Mouse (Mus musculus): ENCODE data around the gene Phpt1. TPM values are rescaled to one million over a fixed set of nuclear protein-coding genes. Genes with fewer than 3 reads are reported as not detected.
A peak's percentile ranks its signal among the peaks of the same experiment; 100 is the strongest.

The Phpt1 gene
- polyA plus RNA-seq, 1 experiment from 2014 or later: 167 TPM

DNA sequence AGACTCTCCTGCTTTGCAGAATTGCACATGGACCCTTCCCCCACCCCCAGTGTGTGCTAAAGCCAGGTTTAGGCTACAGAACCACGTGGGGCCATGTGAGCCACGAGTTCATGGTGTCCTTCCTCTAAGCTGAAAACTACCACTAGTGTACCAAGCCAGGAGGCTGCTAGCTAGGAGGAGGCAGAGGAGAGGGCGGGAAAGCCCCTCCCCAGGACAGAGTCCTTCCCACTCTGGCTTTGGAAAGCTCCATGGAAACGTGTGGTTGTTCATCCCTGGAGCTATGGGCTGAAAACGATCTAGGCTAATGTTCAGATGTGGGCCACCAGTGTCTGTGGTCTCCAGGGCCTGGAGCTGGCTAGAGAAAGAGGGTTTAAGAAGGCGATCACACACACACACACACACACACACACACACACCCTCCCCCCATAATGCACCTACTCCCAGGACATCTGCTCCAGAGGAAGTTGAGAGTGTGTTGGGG, 5.6 kb upstream of the Phpt1 start:
- H3K27me3 ChIP-seq (ENCODE audit: control insufficient read depth, insufficient read depth, low read length): peaks cover 52% of the 10 kb centered on the region
- no peaks in the 10 kb centered on the region for H3K9me3 ChIP-seq (ENCODE audit: control insufficient read depth, low read length)
- H3K4me1 ChIP-seq (ENCODE audit: control insufficient read depth, insufficient read depth, low read length): peaks cover 33% of the 10 kb centered on the region
- 34% methylated on average over 6 of the region's 6 CpGs for WGBS
- ATAC-seq (ENCODE audit: low FRiP score, low TSS enrichment): no peak; the same call in 1 of the 2 replicates
- peaks cover 40% of the 10 kb centered on the region for H3K36me3 ChIP-seq (ENCODE audit: control insufficient read depth, insufficient read depth, low read length)
- H3K4me3 ChIP-seq (replicated peaks; ENCODE audit: low read depth, low read length): peak overlapping the region; percentile 51
- DNase-seq: no peak
- H3K27ac ChIP-seq (replicated peaks; ENCODE audit: low read depth, low read length): no peak overlapping the region
- peak overlapping the region; percentile 79 for H3K4me2 ChIP-seq (ENCODE audit: low read length)
- H3K9ac ChIP-seq (replicated peaks; ENCODE audit: low read length): peak overlapping the region; percentile 64; the same call in 1 of the 2 replicates

DNA sequence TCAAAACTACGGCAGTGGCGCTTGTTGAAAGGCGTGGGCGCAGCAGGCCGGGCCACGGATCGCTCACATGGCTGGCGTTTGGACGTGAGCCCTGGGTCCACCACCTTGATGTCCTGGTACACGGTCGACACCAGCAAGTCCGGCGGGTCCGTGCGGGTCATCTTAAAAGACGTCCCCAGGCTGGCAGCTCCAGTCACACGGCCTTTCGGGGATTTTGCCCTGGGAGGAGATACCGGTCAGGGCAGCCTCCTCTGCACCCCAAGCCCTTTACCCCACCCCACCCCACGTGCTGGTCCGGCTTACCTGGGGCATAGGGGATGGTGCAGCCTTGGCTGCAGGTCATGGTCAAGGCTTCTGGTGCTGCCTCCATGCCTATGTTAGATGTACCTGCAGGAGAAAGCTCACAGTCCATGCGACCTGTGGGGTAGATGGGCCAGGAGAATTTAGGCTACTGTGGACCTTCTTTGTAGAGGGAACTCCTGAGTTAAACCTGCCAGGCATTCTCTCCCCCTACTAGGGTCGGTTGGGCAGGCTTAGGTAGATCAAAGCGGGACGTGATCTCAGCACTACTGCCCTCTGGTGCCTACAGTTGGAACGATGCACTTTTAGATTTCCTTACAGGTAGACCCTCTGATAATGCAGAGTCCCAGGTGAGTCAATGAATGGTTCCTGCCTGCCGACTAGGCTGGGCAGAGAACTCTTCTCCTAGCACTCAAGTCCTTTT, 4.9 kb upstream of the Phpt1 start:
- 7% methylated on average over 27 of the region's 27 CpGs for WGBS
- Histone ChIP-seq H3K4me3 (replicated peaks; ENCODE audit: low read depth, low read length) (peak overlapping the region; percentile 8; the same call in 1 of the 2 replicates), H3K27ac (replicated peaks; ENCODE audit: low read depth, low read length) (no peak overlapping the region), H3K4me2 (ENCODE audit: low read length) (peak overlapping the region; percentile 19), H3K4me1 (ENCODE audit: control insufficient read depth, insufficient read depth, low read length) (peaks cover 38% of the 10 kb centered on the region), H3K9ac (replicated peaks; ENCODE audit: low read length) (no peak overlapping the region; the same call in 1 of the 2 replicates), H3K9me3 (ENCODE audit: control insufficient read depth, low read length) (no peaks in the 10 kb centered on the region), H3K36me3 (ENCODE audit: control insufficient read depth, insufficient read depth, low read length) (peaks cover 32% of the 10 kb centered on the region), H3K27me3 (ENCODE audit: control insufficient read depth, insufficient read depth, low read length) (peaks cover 52% of the 10 kb centered on the region)
- ATAC-seq (ENCODE audit: low FRiP score, low TSS enrichment): no peak
- peak; percentile 81 for DNase-seq

DNA sequence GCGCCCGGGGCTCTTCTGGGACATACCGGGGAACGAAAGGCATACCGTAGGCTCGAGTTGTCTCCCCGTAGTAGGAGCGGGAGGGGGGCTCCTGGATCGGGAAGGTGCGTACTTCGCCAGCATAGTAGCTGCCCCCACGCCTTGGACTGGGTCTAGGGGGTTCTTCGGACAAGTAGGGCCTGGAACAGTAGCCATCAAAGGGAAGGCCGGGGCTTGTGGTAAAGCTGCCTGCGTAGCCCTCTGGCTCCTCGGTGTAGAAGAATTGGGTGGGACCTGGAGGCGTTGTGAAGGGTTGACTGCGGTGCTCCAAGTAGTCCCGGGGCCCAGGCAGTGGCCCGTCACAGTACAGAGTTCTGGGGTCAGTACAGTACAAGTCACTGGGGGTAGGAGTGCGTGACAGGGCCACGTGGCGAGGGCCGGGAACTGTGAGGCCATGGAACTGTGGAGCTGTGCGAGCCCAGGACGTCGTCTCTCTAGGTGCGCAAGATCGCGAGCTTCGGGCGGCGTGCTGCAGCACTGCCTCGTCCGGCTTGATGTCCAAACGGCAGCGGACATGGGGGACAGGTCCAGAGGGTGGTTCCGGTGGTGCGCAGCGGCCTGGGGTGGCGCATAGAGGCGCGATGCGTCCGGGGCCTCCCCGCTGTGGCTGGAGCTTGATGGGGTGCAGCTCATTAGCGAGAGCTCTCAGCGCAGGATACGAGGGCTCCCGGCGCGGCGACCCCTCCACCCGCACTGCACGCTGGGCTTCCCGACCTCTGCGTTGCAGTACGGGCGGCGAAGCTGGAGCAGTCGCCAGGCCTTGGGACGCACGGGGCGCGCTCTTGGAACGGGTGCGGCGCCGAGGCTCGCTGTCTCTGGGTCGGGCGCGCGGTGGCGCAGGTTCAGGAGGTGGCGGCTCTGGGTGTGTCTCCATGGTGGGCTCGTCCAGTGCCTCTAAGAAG, 4.0 kb upstream of the Phpt1 start:
- Histone ChIP-seq H3K4me2 (ENCODE audit: low read length) (peak overlapping the region; percentile 21; the same call in 1 of the 2 replicates), H3K4me1 (ENCODE audit: control insufficient read depth, insufficient read depth, low read length) (peaks cover 39% of the 10 kb centered on the region), H3K4me3 (replicated peaks; ENCODE audit: low read depth, low read length) (peak overlapping the region; percentile 10; the same call in 1 of the 2 replicates), H3K36me3 (ENCODE audit: control insufficient read depth, insufficient read depth, low read length) (peaks cover 24% of the 10 kb centered on the region), H3K9me3 (ENCODE audit: control insufficient read depth, low read length) (no peaks in the 10 kb centered on the region), H3K9ac (replicated peaks; ENCODE audit: low read length) (peak overlapping the region; percentile 10; the same call in 1 of the 2 replicates), H3K27me3 (ENCODE audit: control insufficient read depth, insufficient read depth, low read length) (peaks cover 52% of the 10 kb centered on the region), H3K27ac (replicated peaks; ENCODE audit: low read depth, low read length) (no peak overlapping the region)
- no peak for DNase-seq
- 5% methylated on average over 77 of the region's 77 CpGs for WGBS
- ATAC-seq (ENCODE audit: low FRiP score, low TSS enrichment): no peak

DNA sequence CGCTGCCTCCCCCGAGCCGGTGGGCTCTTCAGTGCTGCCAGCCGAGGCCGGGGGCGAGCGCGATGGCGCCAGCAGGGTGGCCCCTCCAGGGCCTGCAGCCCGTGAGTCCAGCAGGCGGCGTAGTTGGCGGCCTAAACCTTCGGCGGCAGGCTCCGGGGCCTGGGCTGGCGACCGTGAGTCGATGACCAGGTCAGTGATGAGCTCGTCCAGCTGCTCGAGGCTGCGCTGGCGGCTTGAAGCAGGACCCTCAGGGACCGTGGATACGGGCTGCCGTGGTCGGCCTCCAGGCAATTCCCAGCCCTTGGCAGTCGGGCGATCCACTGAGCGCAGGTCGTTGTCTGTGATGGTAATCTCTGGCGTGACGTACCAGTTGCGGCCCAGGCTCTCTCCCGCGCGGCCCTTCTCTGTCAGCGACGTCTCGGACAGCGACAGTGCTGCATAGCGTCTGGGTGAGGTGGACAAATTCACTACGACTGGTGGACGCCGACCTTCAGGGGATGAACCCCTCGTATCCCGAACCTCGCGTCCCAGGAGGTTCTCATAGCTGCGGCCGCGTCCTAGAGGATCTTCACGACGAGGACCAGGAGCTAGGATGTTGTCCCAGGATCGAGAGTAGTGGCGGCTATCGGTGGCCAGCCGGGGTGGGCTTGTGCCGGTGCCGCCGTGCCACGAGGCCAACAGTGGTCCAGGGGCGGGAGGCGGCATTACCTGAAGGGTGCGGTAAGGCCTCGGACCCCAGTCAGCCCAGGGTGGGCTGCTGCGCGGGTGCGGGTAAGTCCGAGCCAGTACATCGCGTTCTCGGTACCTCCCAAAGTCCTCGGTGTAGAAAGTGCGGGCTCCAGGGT, 3.1 kb upstream of the Phpt1 start:
- ATAC-seq (ENCODE audit: low FRiP score, low TSS enrichment) (no peak), DNase-seq (no peak)
- Histone ChIP-seq H3K27ac (replicated peaks; ENCODE audit: low read depth, low read length) (no peak overlapping the region), H3K36me3 (ENCODE audit: control insufficient read depth, insufficient read depth, low read length) (peaks cover 15% of the 10 kb centered on the region), H3K4me2 (ENCODE audit: low read length) (peak overlapping the region; percentile 33), H3K4me1 (ENCODE audit: control insufficient read depth, insufficient read depth, low read length) (peaks cover 48% of the 10 kb centered on the region), H3K27me3 (ENCODE audit: control insufficient read depth, insufficient read depth, low read length) (peaks cover 52% of the 10 kb centered on the region), H3K9me3 (ENCODE audit: control insufficient read depth, low read length) (no peaks in the 10 kb centered on the region), H3K9ac (replicated peaks; ENCODE audit: low read length) (no peak overlapping the region), H3K4me3 (replicated peaks; ENCODE audit: low read depth, low read length) (peak overlapping the region; percentile 26)
- 5% methylated on average over 75 of the region's 75 CpGs for WGBS

DNA sequence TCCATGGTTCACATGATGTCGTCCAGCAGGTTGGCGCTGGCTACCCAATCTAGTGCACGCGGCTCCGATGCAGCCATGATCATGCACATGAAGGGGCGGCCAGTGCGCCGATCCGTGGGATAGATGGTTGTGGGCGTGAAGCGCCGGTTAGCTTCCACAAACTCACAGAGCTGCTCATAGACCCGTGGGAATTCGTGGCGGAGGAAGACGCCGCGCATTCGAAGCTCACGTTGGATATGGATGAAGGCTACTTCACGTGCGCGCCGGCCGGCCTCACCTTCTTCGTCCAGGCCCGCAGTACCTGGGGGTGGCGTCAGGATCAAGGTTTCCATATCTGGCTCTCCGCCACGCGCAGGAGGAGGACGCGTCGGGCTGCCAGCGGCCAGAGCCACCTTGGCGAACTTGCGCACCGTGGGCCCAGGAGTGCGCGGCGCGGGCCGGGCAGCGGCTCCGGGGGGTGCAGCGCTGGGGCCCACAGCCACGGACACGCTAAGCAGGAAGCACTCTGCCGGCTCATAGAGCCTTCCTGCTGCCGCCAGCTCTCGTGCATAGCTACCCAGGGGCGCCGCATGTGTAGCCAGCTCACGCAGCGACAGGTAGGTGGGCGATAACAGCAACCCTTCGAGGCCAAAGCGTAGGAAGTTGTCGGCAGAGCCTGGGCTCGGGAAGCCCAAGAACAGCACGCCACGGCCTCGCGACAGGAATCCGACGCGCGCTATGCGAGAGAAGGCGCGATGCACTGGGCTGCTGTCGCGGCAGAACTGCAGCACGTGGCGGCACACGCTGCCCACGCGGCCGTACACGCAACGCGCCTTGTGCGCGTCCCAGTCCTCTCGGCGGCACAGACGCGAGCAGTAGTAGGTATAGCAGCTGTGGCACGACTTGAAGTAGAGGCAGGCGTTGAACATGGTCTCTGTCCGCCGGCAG, 2.2 kb upstream of the Phpt1 start:
- no peaks in the 10 kb centered on the region for H3K9me3 ChIP-seq (ENCODE audit: control insufficient read depth, low read length)
- WGBS: 15% methylated on average over 92 of the region's 92 CpGs
- no peak for DNase-seq

DNA sequence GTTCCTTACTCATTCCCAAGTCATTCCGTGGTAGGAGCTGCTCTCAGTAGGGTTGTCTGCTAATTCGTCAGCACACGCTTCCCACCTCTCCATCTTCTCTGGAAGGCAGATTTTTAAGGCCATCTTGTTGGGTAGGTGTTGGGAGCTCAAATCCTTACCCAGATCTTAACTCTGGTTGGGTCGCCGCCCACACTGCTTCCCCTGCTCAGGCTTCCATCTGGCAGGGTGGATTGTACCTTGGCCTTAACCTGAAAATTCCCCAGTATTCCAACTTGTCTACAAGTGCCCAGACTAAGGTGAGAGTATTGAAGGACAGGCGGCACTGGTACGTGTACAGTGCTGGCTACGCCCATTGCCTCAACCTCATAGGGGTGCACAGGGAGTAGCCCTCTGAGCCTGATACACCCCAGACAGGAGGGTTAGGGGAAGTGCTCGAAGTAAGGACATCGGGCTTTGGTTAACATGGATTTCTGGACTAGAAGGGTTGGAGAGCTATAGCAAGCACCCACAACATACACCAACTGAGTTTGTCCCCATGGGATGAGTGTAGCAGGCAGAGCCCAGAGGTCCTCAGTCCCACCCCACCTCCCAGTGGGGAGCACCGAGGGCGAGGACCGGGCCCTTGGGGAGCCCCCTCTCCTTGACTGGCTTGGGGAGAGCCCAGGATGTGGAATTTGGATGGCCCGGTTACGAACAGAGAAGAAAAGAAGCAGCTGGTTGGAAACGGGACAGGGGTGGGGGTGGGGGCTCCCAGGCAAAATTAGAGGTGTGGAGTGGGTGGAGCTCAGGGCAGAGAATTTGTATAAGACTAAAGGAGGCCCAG, 1.2 kb upstream of the Phpt1 start:
- H3K4me3 ChIP-seq (replicated peaks; ENCODE audit: low read depth, low read length): no peak overlapping the region
- no peak for DNase-seq
- H3K9ac ChIP-seq (replicated peaks; ENCODE audit: low read length): peak overlapping the region; percentile 51; the same call in 1 of the 2 replicates
- H3K36me3 ChIP-seq (ENCODE audit: control insufficient read depth, insufficient read depth, low read length): peaks cover 17% of the 10 kb centered on the region; the same call in 1 of the 2 replicates
- 68% methylated on average over 16 of the region's 16 CpGs for WGBS
- peaks cover 52% of the 10 kb centered on the region for H3K27me3 ChIP-seq (ENCODE audit: control insufficient read depth, insufficient read depth, low read length)
- peak overlapping the region; percentile 93; the same call in 1 of the 2 replicates for H3K4me2 ChIP-seq (ENCODE audit: low read length)
- no peak overlapping the region for H3K27ac ChIP-seq (replicated peaks; ENCODE audit: low read depth, low read length)
- H3K4me1 ChIP-seq (ENCODE audit: control insufficient read depth, insufficient read depth, low read length): peaks cover 37% of the 10 kb centered on the region
- ATAC-seq (ENCODE audit: low FRiP score, low TSS enrichment): no peak
- no peaks in the 10 kb centered on the region for H3K9me3 ChIP-seq (ENCODE audit: control insufficient read depth, low read length)

More for the DNA sequence above, 2.2 kb upstream of the Phpt1 start:
- peaks cover 52% of the 10 kb centered on the region for H3K27me3 ChIP-seq (ENCODE audit: control insufficient read depth, insufficient read depth, low read length)
- no peak overlapping the region for H3K27ac ChIP-seq (replicated peaks; ENCODE audit: low read depth, low read length)
- H3K9ac ChIP-seq (replicated peaks; ENCODE audit: low read length): no peak overlapping the region
- peaks cover 13% of the 10 kb centered on the region; the same call in 1 of the 2 replicates for H3K36me3 ChIP-seq (ENCODE audit: control insufficient read depth, insufficient read depth, low read length)
- no peak for ATAC-seq (ENCODE audit: low FRiP score, low TSS enrichment)
- peak overlapping the region; percentile 33 for H3K4me2 ChIP-seq (ENCODE audit: low read length)
- peak overlapping the region; percentile 26 for H3K4me3 ChIP-seq (replicated peaks; ENCODE audit: low read depth, low read length)
- H3K4me1 ChIP-seq (ENCODE audit: control insufficient read depth, insufficient read depth, low read length): peaks cover 43% of the 10 kb centered on the region

Data from midbrain, embryonic 14.5 days (tissue).